Mouse (Mus musculus) liver, embryonic 12.5 days (tissue): ENCODE measurements around the gene Igf2. TPM values are rescaled to one million over a fixed set of nuclear protein-coding genes. Genes with fewer than 3 reads are reported as not detected.

Experiments used
- ATAC-seq: fragments of 200-750 bp; cut with Nextera tagmentation; 2 replicates; pipeline ENCODE4 v1.8.0; 2017; ENCODE audit warnings: moderate number of reproducible peaks, mild to moderate bottlenecking, moderate library complexity
- H3K27ac ChIP-seq: fragments of 300-500 bp; sonication (generic); 2 replicates; pipeline ENCODE4 v1.5.1; 2016; ENCODE audit warnings: mild to moderate bottlenecking
- H3K27me3 ChIP-seq: fragments of 300-500 bp; sonication (generic); replicated peaks from 2 replicates; pipeline ENCODE4 v1.6.1; 2016; ENCODE audit warnings: mild to moderate bottlenecking, moderate library complexity
- H3K36me3 ChIP-seq: fragments of 300-500 bp; sonication (generic); 2 replicates; pipeline ENCODE4 v1.6.1; 2016; ENCODE audit warnings: mild to moderate bottlenecking, moderate library complexity
- H3K4me1 ChIP-seq: fragments of 300-500 bp; sonication (generic); 2 replicates; pipeline ENCODE4 v1.6.1; 2016
- H3K4me2 ChIP-seq: fragments of 300-500 bp; sonication (generic); 2 replicates; pipeline ENCODE4 v1.6.1; 2016; ENCODE audit warnings: mild to moderate bottlenecking, moderate library complexity
- H3K4me3 ChIP-seq: fragments of 300-500 bp; sonication (generic); 2 replicates; pipeline ENCODE4 v1.5.1; 2016; ENCODE audit warnings: mild to moderate bottlenecking, moderate library complexity
- H3K9ac ChIP-seq: fragments of 300-500 bp; sonication (generic); 2 replicates; pipeline ENCODE4 v1.6.1; 2016; ENCODE audit warnings: mild to moderate bottlenecking, moderate library complexity
- H3K9me3 ChIP-seq: fragments of 300-500 bp; sonication (generic); replicated peaks from 2 replicates; pipeline ENCODE4 v1.6.1; 2016; ENCODE audit warnings: mild to moderate bottlenecking, moderate library complexity
- WGBS: fragments of 180-500 bp; shearing (Covaris S2); methylation state at CpG from one replicate; pipeline ENCODE4 v1.1.7; 2016; ENCODE audit not compliant: insufficient replicate concordance; 5-methylcytosine and 5-hydroxymethylcytosine counted together
- polyA plus RNA-seq: library from polyadenylated mRNA; unstranded; fragments of >200 nt; fragmentation: Nextera tagmentation; extraction: Ambion mirVana; gene quantifications from 2 replicates; pipeline ENCODE4 v1.2.1, GENCODE M21; 2016

Gene Igf2
- polyA plus RNA-seq, 1 experiment from 2014 or later: 354 TPM

DNA sequence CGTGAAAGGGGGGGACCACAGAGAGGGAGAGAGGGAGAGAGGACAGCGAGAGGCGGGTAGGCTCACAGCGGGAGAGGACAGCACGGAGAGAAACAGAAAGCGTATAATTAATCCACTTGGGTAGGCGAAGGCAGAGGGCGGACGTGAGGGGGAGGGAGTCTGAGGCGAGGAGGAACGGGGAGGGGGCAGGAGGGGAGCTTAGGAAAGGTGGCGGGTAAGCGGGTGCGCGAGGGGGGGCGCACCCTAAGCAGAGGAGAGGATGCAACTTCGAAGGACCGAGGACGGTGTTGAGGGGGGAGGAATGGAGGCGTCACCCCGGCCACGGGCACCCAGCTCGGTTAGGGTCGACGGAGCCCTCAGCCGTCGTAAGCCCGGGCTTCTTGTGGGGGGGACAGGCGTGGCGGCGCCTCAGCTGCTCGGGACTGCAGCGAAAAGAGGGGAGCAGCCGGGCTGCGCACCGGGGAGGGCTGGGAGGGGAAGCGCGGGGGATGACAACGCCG, 7.9 kb downstream of the Igf2 start:
- Histone ChIP-seq H3K36me3 (0 out of 2 replicates have a peak, but pooled peaks cover 5% of the 10 kb centered on the region), H3K9me3 (no peaks in the 10 kb centered on the region), H3K27ac (peak overlapping the region; percentile 79), H3K4me2 (peak overlapping the region; percentile 55), H3K4me1 (peaks cover 14% of the 10 kb centered on the region; the same call in 1 of the 2 replicates), H3K9ac (peak overlapping the region; percentile 60), H3K27me3 (peaks cover 100% of the 10 kb centered on the region), H3K4me3 (peak overlapping the region; percentile 45)
- ATAC-seq: no peak
- WGBS: 2% methylated on average over 40 of the region's 40 CpGs

DNA sequence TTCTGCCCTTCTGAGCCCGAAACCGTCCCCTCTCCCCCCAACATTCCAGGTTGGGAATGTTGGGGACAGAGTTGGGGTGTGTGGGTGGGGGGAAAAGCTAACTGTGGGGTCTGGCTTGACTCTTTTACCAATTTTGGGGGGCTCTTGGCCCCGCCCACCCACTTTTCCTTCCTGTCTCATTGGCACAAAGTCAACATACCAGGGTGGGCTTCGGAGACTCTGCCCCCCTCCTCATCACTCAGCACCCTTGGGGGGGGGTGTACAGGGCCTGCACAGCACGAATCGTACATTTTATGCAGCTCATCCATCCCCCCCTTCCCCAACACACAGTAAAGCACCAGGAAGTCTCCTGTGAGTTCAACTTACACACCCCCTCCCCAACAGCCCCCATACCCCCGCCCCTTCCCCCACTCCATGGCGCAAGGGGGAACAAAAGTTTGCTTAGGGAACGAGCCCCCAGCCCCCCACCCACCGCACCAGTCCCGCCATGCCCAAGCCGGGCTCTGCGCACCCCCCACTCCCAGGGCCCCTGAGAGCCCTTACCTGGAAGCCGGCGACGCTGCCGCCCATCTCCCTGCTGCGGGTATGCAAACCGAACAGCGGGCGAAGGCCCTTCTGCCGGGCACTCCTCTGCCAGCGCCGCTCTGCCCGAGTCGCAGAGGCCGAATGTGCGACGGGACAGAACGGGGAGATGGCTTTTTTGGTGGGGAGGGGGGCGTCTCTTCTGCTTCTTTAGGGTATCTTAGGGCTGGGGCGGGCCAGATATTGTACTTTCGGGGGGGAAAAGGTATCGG, 8.6 kb downstream of the Igf2 start:
- Histone ChIP-seq H3K27ac (peak overlapping the region; percentile 79), H3K36me3 (0 out of 2 replicates have a peak, but pooled peaks cover 5% of the 10 kb centered on the region), H3K4me1 (peaks cover 14% of the 10 kb centered on the region; the same call in 1 of the 2 replicates), H3K9me3 (no peaks in the 10 kb centered on the region), H3K4me2 (peak overlapping the region; percentile 55), H3K9ac (peak overlapping the region; percentile 60), H3K27me3 (peaks cover 98% of the 10 kb centered on the region), H3K4me3 (peak overlapping the region; percentile 45)
- ATAC-seq: peak; percentile 11; the same call in 1 of the 2 replicates
- 2% methylated on average over 34 of the region's 34 CpGs for WGBS

DNA sequence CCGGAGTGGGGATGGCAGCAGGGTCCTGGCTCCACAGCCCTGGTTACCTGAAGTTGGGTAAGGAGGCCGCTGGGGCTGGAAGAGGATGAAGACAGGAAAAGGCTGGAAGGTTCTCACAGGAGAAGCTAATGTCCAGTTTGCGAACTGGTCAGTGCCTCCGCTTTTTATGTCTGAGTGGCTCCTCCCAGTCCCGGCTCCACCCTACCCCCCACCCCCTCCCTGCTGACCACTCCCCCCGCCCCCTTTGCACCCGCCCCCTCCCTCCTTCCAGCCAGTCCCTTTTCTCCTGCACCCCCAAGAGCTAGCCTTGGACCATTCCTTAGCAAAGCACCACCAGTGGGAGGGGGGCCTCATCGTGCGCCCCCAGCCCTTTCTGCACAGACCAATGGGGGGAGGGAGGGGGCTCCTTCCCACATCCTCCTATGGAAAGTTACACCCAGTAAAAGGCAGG, 9.2 kb downstream of the Igf2 start:
- Histone ChIP-seq H3K4me1 (peaks cover 14% of the 10 kb centered on the region; the same call in 1 of the 2 replicates), H3K9me3 (no peaks in the 10 kb centered on the region), H3K4me2 (peak overlapping the region; percentile 55), H3K27me3 (peaks cover 98% of the 10 kb centered on the region), H3K36me3 (0 out of 2 replicates have a peak, but pooled peaks cover 5% of the 10 kb centered on the region), H3K9ac (peak overlapping the region; percentile 50; the same call in 1 of the 2 replicates), H3K27ac (peak overlapping the region; percentile 79), H3K4me3 (peak overlapping the region; percentile 45)
- 17% methylated on average over 8 of the region's 9 CpGs for WGBS
- ATAC-seq: peak; percentile 29; the same call in 1 of the 2 replicates

DNA sequence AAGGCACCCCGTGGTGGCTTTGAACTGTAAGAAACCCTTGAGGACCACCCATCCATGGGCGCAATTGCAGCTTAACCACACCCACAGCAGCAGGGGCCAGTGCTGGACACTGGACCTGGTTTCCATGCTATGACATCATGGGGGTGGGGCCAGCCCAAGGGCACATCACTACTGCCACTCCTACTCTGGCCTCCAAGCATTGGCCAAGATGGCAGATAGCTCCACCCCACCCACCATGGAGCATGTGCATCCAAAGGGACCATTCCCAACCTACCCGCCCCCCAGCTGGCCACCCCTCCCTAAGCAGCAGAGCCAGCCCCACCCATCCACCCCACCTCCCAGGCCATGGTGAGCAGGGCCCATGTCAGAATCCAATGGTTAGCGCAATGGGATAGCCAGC, 10.6 kb downstream of the Igf2 start:
- H3K4me2 ChIP-seq: peak overlapping the region; percentile 36
- H3K27ac ChIP-seq: peak overlapping the region; percentile 51; the same call in 1 of the 2 replicates
- 0 out of 2 replicates have a peak, but pooled peaks cover 5% of the 10 kb centered on the region for H3K36me3 ChIP-seq
- H3K27me3 ChIP-seq: peaks cover 97% of the 10 kb centered on the region
- 43% methylated on average over 4 of the region's 4 CpGs for WGBS
- peak overlapping the region; percentile 50; the same call in 1 of the 2 replicates for H3K9ac ChIP-seq
- H3K4me1 ChIP-seq: peaks cover 14% of the 10 kb centered on the region; the same call in 1 of the 2 replicates
- ATAC-seq: peak; percentile 28; the same call in 1 of the 2 replicates
- no peaks in the 10 kb centered on the region for H3K9me3 ChIP-seq
- H3K4me3 ChIP-seq: peak overlapping the region; percentile 42

DNA sequence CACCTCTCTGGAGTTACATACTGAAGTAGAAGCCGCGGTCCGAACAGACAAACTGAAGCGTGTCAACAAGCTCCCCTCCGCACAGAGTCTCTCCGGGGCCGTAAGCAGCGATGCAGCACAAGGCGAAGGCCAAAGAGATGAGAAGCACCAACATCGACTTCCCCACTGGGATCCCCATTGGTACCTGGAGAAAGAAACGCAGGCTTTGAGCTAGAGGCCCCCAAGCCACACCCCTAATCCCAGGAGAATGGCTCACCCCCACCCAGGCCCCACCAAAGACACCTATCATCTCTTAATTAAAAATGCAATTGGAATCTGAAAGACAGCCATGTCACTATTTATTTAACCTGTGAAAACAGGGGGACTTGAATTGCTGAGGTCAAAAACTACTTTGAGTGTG, 11.0 kb downstream of the Igf2 start:
- Histone ChIP-seq H3K27me3 (peaks cover 97% of the 10 kb centered on the region), H3K4me3 (peak overlapping the region; percentile 42), H3K9me3 (no peaks in the 10 kb centered on the region), H3K4me2 (peak overlapping the region; percentile 36), H3K9ac (peak overlapping the region; percentile 35; the same call in 1 of the 2 replicates), H3K27ac (peak overlapping the region; percentile 51; the same call in 1 of the 2 replicates), H3K4me1 (peaks cover 14% of the 10 kb centered on the region; the same call in 1 of the 2 replicates), H3K36me3 (0 out of 2 replicates have a peak, but pooled peaks cover 5% of the 10 kb centered on the region)
- no peak for ATAC-seq
- WGBS: 37% methylated on average over 11 of the region's 11 CpGs

DNA sequence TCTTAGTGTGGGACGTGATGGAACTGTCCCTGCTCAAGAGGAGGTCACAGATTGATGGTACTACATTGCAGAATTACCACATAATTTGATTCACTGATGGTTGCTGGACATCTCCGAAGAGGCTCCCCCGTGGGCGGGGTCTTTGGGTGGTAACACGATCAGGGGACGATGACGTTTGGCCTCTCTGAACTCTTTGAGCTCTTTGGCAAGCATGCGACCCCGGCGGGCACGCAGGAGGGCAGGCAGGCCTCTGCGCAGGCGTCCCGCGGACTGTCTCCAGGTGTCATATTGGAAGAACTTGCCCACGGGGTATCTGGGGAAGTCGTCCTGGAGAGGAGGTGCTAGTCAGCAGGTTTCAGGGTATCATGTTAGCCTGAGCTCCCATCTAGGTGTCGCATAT, 12.9 kb downstream of the Igf2 start:
- H3K4me1 ChIP-seq: peaks cover 5% of the 10 kb centered on the region; the same call in 1 of the 2 replicates
- peaks cover 97% of the 10 kb centered on the region for H3K27me3 ChIP-seq
- no peak overlapping the region for H3K4me2 ChIP-seq
- no peak overlapping the region for H3K27ac ChIP-seq
- no peak overlapping the region for H3K4me3 ChIP-seq
- WGBS: 31% methylated on average over 18 of the region's 18 CpGs
- H3K9me3 ChIP-seq: no peaks in the 10 kb centered on the region
- 0 out of 2 replicates have a peak, but pooled peaks cover 5% of the 10 kb centered on the region for H3K36me3 ChIP-seq
- ATAC-seq: no peak
- no peak overlapping the region; the same call in 1 of the 2 replicates for H3K9ac ChIP-seq

DNA sequence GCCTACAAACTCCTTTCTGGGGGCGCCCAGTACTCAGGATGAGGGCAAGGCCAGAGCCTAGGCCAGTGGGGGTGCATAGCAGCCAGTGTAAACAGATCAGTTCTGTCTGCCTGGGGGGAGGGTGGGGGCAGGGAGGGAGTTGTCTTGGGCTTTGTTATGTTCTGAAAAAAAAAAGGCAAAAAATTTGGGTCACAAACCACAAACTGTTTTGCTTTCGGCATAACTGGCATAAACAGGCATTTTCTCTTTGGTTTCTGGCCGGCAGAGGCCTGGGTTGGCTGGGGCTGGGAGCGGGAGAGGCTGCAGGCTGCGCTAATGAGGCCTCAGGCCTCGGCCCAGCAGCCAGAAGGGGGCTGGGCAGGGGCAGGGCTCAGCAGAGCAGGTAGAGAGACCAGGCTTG, 19.9 kb downstream of the Igf2 start:
- no peaks in the 10 kb centered on the region for H3K36me3 ChIP-seq
- no peak overlapping the region for H3K4me3 ChIP-seq
- peaks cover 39% of the 10 kb centered on the region for H3K27me3 ChIP-seq
- H3K27ac ChIP-seq: 0 out of 2 replicates have a peak overlapping the region, but pooled peaks have one; percentile 15
- no peaks in the 10 kb centered on the region for H3K9me3 ChIP-seq
- WGBS: 44% methylated on average over 6 of the region's 6 CpGs
- no peak for ATAC-seq
- no peak overlapping the region for H3K4me2 ChIP-seq
- H3K9ac ChIP-seq: no peak overlapping the region
- peaks cover 9% of the 10 kb centered on the region for H3K4me1 ChIP-seq

DNA sequence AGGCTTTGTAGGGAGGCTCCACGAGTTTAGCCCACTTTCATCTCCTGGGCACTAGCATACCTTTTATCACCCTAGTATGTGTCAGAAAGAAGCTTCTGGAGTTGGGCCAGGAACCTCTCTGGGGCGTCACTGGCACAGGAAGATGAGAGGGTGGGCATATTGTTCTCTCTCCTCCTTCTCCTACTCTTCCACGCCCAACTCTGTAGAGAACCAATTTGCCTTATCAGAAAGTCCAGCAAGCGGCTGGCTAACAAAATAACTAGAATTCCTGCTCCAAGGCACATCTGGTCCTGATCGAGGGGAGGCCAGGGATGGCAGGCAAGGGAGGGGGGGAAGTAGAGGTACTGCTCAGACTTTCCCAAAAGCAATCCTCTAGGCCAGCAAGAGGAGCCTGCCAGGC, 21.6 kb downstream of the Igf2 start:
- Histone ChIP-seq H3K4me1 (peaks cover 9% of the 10 kb centered on the region), H3K27me3 (peaks cover 23% of the 10 kb centered on the region; the same call in 1 of the 2 replicates), H3K4me3 (no peak overlapping the region), H3K9ac (no peak overlapping the region), H3K27ac (no peak overlapping the region), H3K36me3 (no peaks in the 10 kb centered on the region), H3K9me3 (no peaks in the 10 kb centered on the region), H3K4me2 (no peak overlapping the region)
- peak; percentile 14; the same call in 1 of the 2 replicates for ATAC-seq
- WGBS: 23% methylated on average over 5 of the region's 5 CpGs

DNA sequence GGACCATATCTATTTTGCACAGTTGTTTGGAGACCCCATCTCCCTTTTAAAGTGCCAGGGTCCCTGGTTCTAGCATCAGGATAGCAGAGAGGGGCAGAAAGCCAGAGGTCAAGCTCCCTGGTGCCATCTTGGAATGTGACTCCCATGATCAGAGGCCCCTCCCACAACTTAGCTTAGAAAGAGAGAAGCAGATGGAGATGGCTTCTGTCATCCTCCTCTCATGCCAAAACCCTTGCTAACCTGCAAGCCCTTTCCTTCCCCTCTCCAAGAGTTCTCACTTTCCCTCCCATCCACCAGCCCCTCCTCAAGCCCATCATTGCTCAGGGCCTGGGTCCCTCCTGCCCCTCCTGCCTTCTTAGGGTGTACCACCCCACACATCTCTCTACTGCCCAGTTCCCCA, 30.4 kb downstream of the Igf2 start:
- no peak overlapping the region for H3K27ac ChIP-seq
- peaks cover 3% of the 10 kb centered on the region; the same call in 1 of the 2 replicates for H3K4me1 ChIP-seq
- no peak overlapping the region for H3K4me3 ChIP-seq
- no peaks in the 10 kb centered on the region for H3K36me3 ChIP-seq
- no peak overlapping the region for H3K9ac ChIP-seq
- H3K4me2 ChIP-seq: no peak overlapping the region
- peaks cover 32% of the 10 kb centered on the region for H3K27me3 ChIP-seq
- no peaks in the 10 kb centered on the region for H3K9me3 ChIP-seq
- ATAC-seq: no peak

DNA sequence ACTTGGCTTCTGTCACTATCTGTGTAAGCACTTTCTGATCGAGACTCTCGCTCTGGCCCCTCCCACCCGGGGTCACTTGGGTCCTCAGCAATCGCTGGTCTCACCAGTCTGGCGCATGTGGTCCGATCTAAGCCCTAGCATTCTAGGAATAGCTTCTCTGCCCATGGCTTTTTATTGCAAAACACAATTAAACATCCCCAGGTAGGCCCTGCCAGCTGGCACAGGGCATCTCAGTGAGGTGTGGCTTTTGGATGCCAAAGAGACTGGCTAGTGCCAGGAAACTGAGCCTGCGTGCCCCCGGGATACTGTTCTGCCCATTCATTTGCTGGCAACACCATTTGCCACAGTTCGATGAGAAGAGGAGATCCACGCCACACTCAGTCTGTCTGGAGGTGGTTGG, 35.9 kb downstream of the Igf2 start:
- no peak overlapping the region for H3K4me2 ChIP-seq
- ATAC-seq: no peak
- H3K9me3 ChIP-seq: no peaks in the 10 kb centered on the region
- no peaks in the 10 kb centered on the region for H3K36me3 ChIP-seq
- H3K27ac ChIP-seq: no peak overlapping the region
- H3K4me3 ChIP-seq: no peak overlapping the region
- no peaks in the 10 kb centered on the region for H3K4me1 ChIP-seq
- H3K9ac ChIP-seq: no peak overlapping the region
- peaks cover 45% of the 10 kb centered on the region for H3K27me3 ChIP-seq
- 67% methylated on average over 10 of the region's 10 CpGs for WGBS

DNA sequence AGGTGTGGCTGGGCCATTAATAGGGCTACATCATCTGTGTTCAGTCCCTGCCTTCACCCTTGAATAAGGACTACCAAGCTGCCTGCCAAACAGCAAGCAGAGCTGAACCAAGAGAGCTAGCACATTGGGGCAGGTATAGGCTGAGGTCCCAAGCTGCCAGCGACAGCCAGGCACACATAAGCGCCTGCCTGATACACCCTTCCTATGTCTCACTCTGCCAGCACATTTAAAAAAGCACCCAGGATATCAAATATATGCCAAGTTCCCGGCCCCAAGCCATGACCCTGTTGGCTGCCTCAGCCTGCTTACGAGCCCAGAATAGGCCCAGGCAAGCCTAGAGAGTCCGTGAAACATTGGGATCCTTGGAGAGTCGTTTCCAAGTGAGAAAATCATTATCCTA, 36.8 kb downstream of the Igf2 start:
- no peak for ATAC-seq
- Histone ChIP-seq H3K4me3 (no peak overlapping the region), H3K9me3 (no peaks in the 10 kb centered on the region), H3K36me3 (no peaks in the 10 kb centered on the region), H3K4me2 (no peak overlapping the region), H3K9ac (no peak overlapping the region), H3K27me3 (peaks cover 37% of the 10 kb centered on the region), H3K27ac (no peak overlapping the region), H3K4me1 (no peaks in the 10 kb centered on the region)
- 68% methylated on average over 6 of the region's 6 CpGs for WGBS

DNA sequence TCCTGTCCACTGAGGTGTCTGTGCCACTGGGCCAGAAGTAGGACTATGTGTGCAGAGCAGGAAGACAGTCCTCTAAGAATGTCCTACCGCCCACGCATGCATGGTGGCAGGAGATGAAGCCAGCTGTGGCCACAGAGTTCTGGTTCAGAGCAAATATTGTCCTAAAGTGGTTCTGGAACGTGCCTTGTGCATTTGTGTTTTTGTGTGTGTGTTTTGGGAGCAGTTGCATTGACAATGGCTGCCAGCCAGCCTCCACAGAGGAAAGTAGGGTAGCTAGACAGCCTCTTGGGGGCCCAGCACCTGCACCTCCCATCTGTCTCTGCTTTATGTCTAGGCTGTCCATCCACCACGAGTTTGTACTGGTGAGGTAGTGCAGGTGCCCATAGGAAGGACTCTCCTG, 44.4 kb downstream of the Igf2 start:
- Histone ChIP-seq H3K27me3 (peaks cover 6% of the 10 kb centered on the region; the same call in 1 of the 2 replicates), H3K27ac (no peak overlapping the region), H3K9ac (no peak overlapping the region), H3K4me1 (no peaks in the 10 kb centered on the region), H3K36me3 (no peaks in the 10 kb centered on the region), H3K9me3 (no peaks in the 10 kb centered on the region), H3K4me3 (no peak overlapping the region), H3K4me2 (no peak overlapping the region)
- ATAC-seq: no peak
- WGBS: 58% methylated on average over 4 of the region's 4 CpGs
